Mouse (Mus musculus): Measurements from ENCODE around the gene Sptb.

Sptb gene

GRCm38 (mm10) chr12:76710351-76711100 is at the start of gene Sptb:
Sptb (minus strand) TSS chr12:76710547.
- peak; percentile 64 for DNase-seq

GRCm38 (mm10) chr12:76752652-76753318 is 42.4 kb upstream of the Sptb start:
- peak; percentile 58 for DNase-seq

GRCm38 (mm10) chr12:76750866-76751459 is 40.6 kb upstream of the Sptb start:
- no peak for DNase-seq

GRCm38 (mm10) chr12:76727955-76728354 is 17.6 kb upstream of the Sptb start:
- DNase-seq = no peak

GRCm38 (mm10) chr12:76722026-76722425 is 11.7 kb upstream of the Sptb start:
- no peak for DNase-seq

GRCm38 (mm10) chr12:76720572-76720971 is 10.2 kb upstream of the Sptb start:
- no peak for DNase-seq

- DNase-seq = no peak
Measured at GRCm38 (mm10) chr12:76718384-76718783, 8.0 kb upstream of the Sptb start.

GRCm38 (mm10) chr12:76709795-76710350 is 474 bp downstream of the Sptb start:
- DNase-seq = peak; percentile 74

GRCm38 (mm10) chr12:76708956-76709794 is 1.2 kb downstream of the Sptb start:
- peak; percentile 48 for DNase-seq

GRCm38 (mm10) chr12:76708181-76708580 is 2.2 kb downstream of the Sptb start:
- DNase-seq = no peak

- DNase-seq = no peak
Measured at GRCm38 (mm10) chr12:76696380-76696935, 13.9 kb downstream of the Sptb start.

GRCm38 (mm10) chr12:76695773-76696172 is 14.6 kb downstream of the Sptb start:
- DNase-seq = no peak

- DNase-seq = peak; percentile 41
Measured at GRCm38 (mm10) chr12:76694801-76695505, 15.4 kb downstream of the Sptb start.

- DNase-seq = no peak
Measured at GRCm38 (mm10) chr12:76687498-76688200, 22.7 kb downstream of the Sptb start.

- no peak for DNase-seq
Measured at GRCm38 (mm10) chr12:76685647-76686046, 24.7 kb downstream of the Sptb start.

GRCm38 (mm10) chr12:76684493-76684892 is 25.9 kb downstream of the Sptb start:
- DNase-seq = no peak

- DNase-seq = no peak
Measured at GRCm38 (mm10) chr12:76681937-76682336, 28.4 kb downstream of the Sptb start.

- DNase-seq = no peak
Measured at GRCm38 (mm10) chr12:76677068-76677467, 33.3 kb downstream of the Sptb start.

GRCm38 (mm10) chr12:76676477-76676876 is 33.9 kb downstream of the Sptb start:
- DNase-seq = no peak

GRCm38 (mm10) chr12:76675364-76675763 is 35.0 kb downstream of the Sptb start:
- no peak for DNase-seq

GRCm38 (mm10) chr12:76673794-76674222 is 36.5 kb downstream of the Sptb start:
- no peak for DNase-seq
